Mouse (Mus musculus): ENCODE results near the gene Eya4.

Eya4 gene

DNA sequence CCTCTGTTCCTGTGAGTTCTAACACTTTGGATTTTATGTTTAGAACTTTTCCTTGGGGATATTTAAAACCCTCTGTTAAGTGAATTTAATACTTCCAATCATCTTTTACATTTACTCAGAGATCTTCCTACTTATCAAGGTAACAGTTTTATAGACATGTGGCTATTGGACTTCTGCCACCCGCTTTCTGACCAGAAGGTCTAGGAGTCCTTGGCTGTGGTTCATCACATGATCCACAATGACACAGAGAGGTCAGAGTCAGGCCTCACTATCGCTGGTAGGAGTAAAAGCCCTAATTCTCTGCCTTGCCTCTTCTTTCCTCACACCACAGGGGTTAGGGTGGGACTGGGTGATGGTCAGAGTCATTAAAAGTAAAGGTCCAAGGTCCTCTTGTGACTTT is 277.2 kb downstream of the Eya4 start:
- no peak for DNase-seq (ENCODE audit: low read depth, low spot score)

DNA sequence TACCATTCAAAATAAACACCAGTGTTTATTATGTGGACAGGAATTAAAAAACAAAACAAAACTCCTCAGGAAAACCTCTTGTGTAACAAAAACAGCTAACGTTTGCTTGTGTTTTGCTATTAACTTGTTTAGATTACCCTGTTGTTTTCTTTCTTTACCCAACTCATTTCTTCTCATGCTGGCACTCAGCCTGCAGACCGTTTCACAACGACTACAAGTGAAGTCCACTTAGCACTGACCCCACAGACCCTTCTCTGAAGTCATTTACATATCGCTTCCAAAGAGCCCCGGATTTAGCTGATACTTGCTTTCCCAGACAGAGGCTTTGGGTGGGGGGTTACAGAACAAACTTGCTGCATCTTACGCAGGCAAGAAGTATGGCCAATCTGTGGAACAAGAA is 286.9 kb downstream of the Eya4 start:
- no peak for DNase-seq (ENCODE audit: low read depth, low spot score)

DNA sequence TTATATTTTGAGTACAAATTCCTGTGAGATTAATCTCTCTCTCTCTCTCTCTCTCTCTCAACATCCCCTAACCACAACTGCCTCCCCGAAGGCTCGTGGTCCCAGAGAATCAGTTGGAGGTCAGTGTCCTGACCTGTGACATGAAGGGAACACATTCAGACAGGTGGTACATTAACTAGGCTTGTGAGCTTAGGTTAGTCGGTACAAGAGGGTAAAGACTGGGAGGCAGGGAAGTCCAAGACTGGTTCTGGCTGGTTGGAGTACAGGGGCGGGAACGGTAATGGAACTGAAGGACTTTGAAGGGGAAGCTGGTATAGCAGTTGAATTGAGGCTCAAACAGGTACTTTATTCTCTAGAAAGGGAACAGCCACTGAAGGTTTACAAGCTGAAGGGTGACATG is 287.9 kb downstream of the Eya4 start:
- no peak for DNase-seq (ENCODE audit: low read depth, low spot score)

DNA sequence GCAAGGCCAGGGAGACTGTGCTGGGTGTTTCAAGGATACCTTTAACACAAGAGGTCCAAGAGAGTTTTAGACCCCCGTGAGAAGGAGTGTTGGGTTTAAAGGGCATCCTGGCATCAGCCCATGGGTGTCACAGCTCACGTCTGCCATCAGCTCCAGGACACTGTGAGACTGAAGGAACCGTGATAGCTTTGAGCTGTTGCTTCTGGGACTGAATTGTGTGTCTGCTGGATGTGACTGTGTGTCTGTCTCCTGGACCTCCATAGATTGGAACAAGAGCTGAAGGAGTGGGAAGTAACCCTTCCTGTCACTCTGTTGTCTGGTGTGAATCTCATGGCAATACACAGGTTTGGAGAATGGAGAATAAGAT is 289.9 kb downstream of the Eya4 start:
- DNase-seq (ENCODE audit: low read depth, low spot score) = no peak

DNA sequence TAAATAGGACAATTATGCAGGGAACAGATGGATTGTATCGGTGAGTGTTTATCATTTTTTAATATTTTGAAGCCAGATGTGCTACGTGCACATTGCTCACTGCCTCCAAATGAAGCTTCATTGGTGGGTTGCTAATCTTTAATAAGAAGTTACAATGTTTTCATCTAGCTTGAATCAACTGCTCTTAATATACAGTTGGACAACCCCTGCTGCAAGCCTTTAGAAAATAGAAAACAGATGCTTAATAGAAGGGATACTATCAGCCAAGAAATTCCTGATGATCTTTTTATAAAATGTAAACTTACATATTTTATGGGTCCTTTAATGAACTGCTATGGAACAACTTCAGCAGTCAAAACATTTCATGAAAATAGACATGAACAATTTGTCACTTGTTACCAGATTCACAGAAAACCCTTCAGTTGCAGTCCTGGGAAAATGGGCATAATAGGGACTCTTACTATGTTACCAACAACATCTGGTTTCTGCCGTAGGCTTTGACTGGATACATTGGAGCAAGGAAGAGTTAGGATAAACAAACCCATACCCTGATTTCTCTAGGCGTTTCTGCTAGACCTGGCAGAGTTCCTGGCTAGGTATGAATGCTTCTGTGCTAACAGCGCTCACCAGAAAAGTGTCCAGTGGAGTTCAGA is 290.4 kb downstream of the Eya4 start:
- no peak for DNase-seq (ENCODE audit: low read depth, low spot score)

DNA sequence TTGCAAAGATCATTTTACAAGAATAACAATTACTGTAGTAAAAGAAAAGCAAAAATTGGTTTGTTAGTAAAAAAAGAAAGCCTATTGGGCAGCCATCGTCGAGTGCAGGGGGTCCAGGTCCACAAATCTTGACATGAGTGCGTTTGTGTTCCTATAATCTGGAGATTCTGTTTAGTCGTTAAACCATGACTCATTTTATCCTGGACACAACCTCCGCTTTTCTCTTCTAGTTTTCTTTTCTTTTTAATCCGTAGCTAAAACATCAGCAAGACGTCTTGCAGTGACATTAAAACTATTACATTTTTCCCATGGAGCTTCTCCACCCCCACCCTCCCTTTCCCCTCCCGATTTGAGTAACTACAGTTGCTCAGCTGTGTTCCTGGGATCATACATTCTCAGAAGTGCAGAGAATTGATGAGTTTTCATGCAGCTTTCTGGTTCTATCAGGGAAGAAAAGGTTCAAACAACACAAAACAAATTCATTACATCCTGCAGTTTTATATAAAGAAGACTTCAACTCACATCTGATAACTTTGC is 297.1 kb downstream of the Eya4 start:
- DNase-seq (ENCODE audit: low read depth, low spot score) = no peak

Measured in c-Kit-negative CD71-positive TER-119-positive erythroid progenitor cells, embryonic 14.5 days (primary cell).